Mouse (Mus musculus) hindbrain, embryonic 11.5 days (tissue): ENCODE measurements around the gene Sgpp2. TPM values are rescaled to one million over a fixed set of nuclear protein-coding genes. Genes with fewer than 3 reads are reported as not detected.
A peak's percentile ranks its signal among the peaks of the same experiment; 100 is the strongest.

Source experiments
- ATAC-seq: fragments of 200-750 bp; cut with Nextera tagmentation; 2 replicates; pipeline ENCODE4 v1.8.0; 2017; ENCODE audit warnings: mild to moderate bottlenecking, moderate TSS enrichment, moderate library complexity; ENCODE audit not compliant: low FRiP score
- DNase-seq: peaks from one replicate; pipeline ENCODE4 v3.0.0-alpha.2; 2015; ENCODE audit warnings: low spot score
- H3K27ac ChIP-seq: fragments of 300-500 bp; sonication (generic); 2 replicates; pipeline ENCODE4 v1.5.1; 2014; ENCODE audit warnings: mild to moderate bottlenecking, low read depth, low read length
- H3K27me3 ChIP-seq: fragments of 300-500 bp; sonication (generic); 2 replicates; pipeline ENCODE4 v1.6.1; 2014; ENCODE audit warnings: mild to moderate bottlenecking, low read length, moderate library complexity, mixed read lengths; ENCODE audit not compliant: control insufficient read depth, insufficient read depth
- H3K36me3 ChIP-seq: fragments of 300-500 bp; sonication (generic); 2 replicates; pipeline ENCODE4 v1.6.1; 2014; ENCODE audit warnings: mild to moderate bottlenecking, low read length, moderate library complexity, mixed read lengths; ENCODE audit not compliant: control insufficient read depth, insufficient read depth
- H3K4me1 ChIP-seq: fragments of 300-500 bp; sonication (generic); replicated peaks from 2 replicates; pipeline ENCODE4 v1.6.1; 2014; ENCODE audit warnings: low read length, mixed read lengths; ENCODE audit not compliant: control insufficient read depth, insufficient read depth
- H3K4me2 ChIP-seq: fragments of 300-500 bp; sonication (generic); replicated peaks from 2 replicates; pipeline ENCODE4 v1.6.1; 2014; ENCODE audit warnings: mild to moderate bottlenecking, low read depth, low read length
- H3K4me3 ChIP-seq: fragments of 300-500 bp; sonication (generic); 2 replicates; pipeline ENCODE4 v1.5.1; 2014; ENCODE audit warnings: low read depth, low read length
- H3K9ac ChIP-seq: fragments of 300-500 bp; sonication (generic); 2 replicates; pipeline ENCODE4 v1.6.1; 2014; ENCODE audit warnings: low read depth, low read length
- H3K9me3 ChIP-seq: fragments of 300-500 bp; sonication (generic); 2 replicates; pipeline ENCODE4 v1.6.1; 2016; ENCODE audit warnings: low read length; ENCODE audit not compliant: control insufficient read depth
- WGBS: fragments of 180-500 bp; shearing (Covaris S2); extraction: QIAGEN DNeasy Blood & Tissue Kit; methylation state at CpG from one replicate; pipeline ENCODE4 v1.1.7; 2014; 5-methylcytosine and 5-hydroxymethylcytosine counted together
- polyA plus RNA-seq: library from polyadenylated mRNA; unstranded; fragments of >200 nt; fragmentation: Nextera tagmentation; extraction: Ambion mirVana; gene quantifications from 2 replicates; pipeline ENCODE4 v1.2.1, GENCODE M21; 2014

The Sgpp2 gene
- polyA plus RNA-seq, 1 experiment from 2014 or later, result 1.6 TPM

- H3K27me3 ChIP-seq, result no peaks in the 10 kb centered on the region
- no peak for DNase-seq
- WGBS, result 90% methylated on average over 8 of the region's 8 CpGs
- 0 out of 2 replicates have a peak, but pooled peaks cover 3% of the 10 kb centered on the region for H3K36me3 ChIP-seq
- H3K4me2 ChIP-seq, result no peak overlapping the region
- H3K9me3 ChIP-seq, result no peaks in the 10 kb centered on the region
- H3K4me1 ChIP-seq, result no peaks in the 10 kb centered on the region
- no peak for ATAC-seq
- H3K9ac ChIP-seq, result no peak overlapping the region
- H3K4me3 ChIP-seq, result no peak overlapping the region
- no peak overlapping the region for H3K27ac ChIP-seq
Measured at GRCm38 (mm10) chr1:78440716-78441115, 130.6 kb downstream of the Sgpp2 start.

GRCm38 (mm10) chr1:78443056-78443455 lies 132.9 kb downstream of the Sgpp2 start:
- Histone ChIP-seq H3K4me3 (no peak overlapping the region), H3K4me2 (no peak overlapping the region), H3K27ac (no peak overlapping the region), H3K27me3 (no peaks in the 10 kb centered on the region), H3K9ac (no peak overlapping the region), H3K4me1 (no peaks in the 10 kb centered on the region), H3K36me3 (0 out of 2 replicates have a peak, but pooled peaks cover 3% of the 10 kb centered on the region), H3K9me3 (no peaks in the 10 kb centered on the region)
- DNase-seq, result no peak
- no peak for ATAC-seq
- 95% methylated on average over 7 of the region's 7 CpGs for WGBS

- Histone ChIP-seq H3K27me3 (no peaks in the 10 kb centered on the region), H3K36me3 (0 out of 2 replicates have a peak, but pooled peaks cover 6% of the 10 kb centered on the region), H3K9me3 (no peaks in the 10 kb centered on the region), H3K9ac (no peak overlapping the region), H3K4me1 (no peaks in the 10 kb centered on the region), H3K27ac (no peak overlapping the region), H3K4me2 (no peak overlapping the region), H3K4me3 (no peak overlapping the region)
- WGBS, result 93% methylated on average over 8 of the region's 8 CpGs
- ATAC-seq (no peak), DNase-seq (no peak)
Measured at GRCm38 (mm10) chr1:78446232-78446631, 136.1 kb downstream of the Sgpp2 start.

GRCm38 (mm10) chr1:78446742-78447141 lies 136.6 kb downstream of the Sgpp2 start:
- Histone ChIP-seq H3K4me2 (no peak overlapping the region), H3K4me3 (no peak overlapping the region), H3K9ac (no peak overlapping the region), H3K4me1 (no peaks in the 10 kb centered on the region), H3K27ac (no peak overlapping the region), H3K27me3 (no peaks in the 10 kb centered on the region), H3K36me3 (0 out of 2 replicates have a peak, but pooled peaks cover 6% of the 10 kb centered on the region), H3K9me3 (no peaks in the 10 kb centered on the region)
- WGBS, result 96% methylated on average over 6 of the region's 6 CpGs
- no peak for DNase-seq
- no peak for ATAC-seq

GRCm38 (mm10) chr1:78448091-78448490 lies 137.9 kb downstream of the Sgpp2 start:
- 0 out of 2 replicates have a peak, but pooled peaks cover 3% of the 10 kb centered on the region for H3K36me3 ChIP-seq
- no peaks in the 10 kb centered on the region for H3K4me1 ChIP-seq
- no peak overlapping the region for H3K4me3 ChIP-seq
- H3K9ac ChIP-seq, result no peak overlapping the region
- no peaks in the 10 kb centered on the region for H3K27me3 ChIP-seq
- no peaks in the 10 kb centered on the region for H3K9me3 ChIP-seq
- ATAC-seq, result no peak
- H3K4me2 ChIP-seq, result no peak overlapping the region
- H3K27ac ChIP-seq, result no peak overlapping the region
- DNase-seq, result no peak
- 88% methylated on average over 1 of the region's 1 CpGs for WGBS

GRCm38 (mm10) chr1:78451070-78451854 lies 141.1 kb downstream of the Sgpp2 start:
- no peak overlapping the region for H3K4me3 ChIP-seq
- 0 out of 2 replicates have a peak, but pooled peaks cover 3% of the 10 kb centered on the region for H3K36me3 ChIP-seq
- ATAC-seq, result no peak
- no peak overlapping the region for H3K9ac ChIP-seq
- H3K4me2 ChIP-seq, result no peak overlapping the region
- DNase-seq, result no peak
- H3K27me3 ChIP-seq, result no peaks in the 10 kb centered on the region
- H3K4me1 ChIP-seq, result no peaks in the 10 kb centered on the region
- H3K27ac ChIP-seq, result no peak overlapping the region
- no peaks in the 10 kb centered on the region for H3K9me3 ChIP-seq
- 85% methylated on average over 12 of the region's 12 CpGs for whole genome bisulfite sequencing

- ATAC-seq (no peak), DNase-seq (no peak)
- Histone ChIP-seq H3K9ac (no peak overlapping the region), H3K4me2 (no peak overlapping the region), H3K4me3 (no peak overlapping the region), H3K4me1 (no peaks in the 10 kb centered on the region), H3K36me3 (0 out of 2 replicates have a peak, but pooled peaks cover 3% of the 10 kb centered on the region), H3K27ac (no peak overlapping the region), H3K27me3 (no peaks in the 10 kb centered on the region), H3K9me3 (no peaks in the 10 kb centered on the region)
- WGBS, result 89% methylated on average over 6 of the region's 6 CpGs
Measured at GRCm38 (mm10) chr1:78452544-78452943, 142.4 kb downstream of the Sgpp2 start.

GRCm38 (mm10) chr1:78453886-78454285 lies 143.7 kb downstream of the Sgpp2 start:
- no peak overlapping the region for H3K4me3 ChIP-seq
- no peaks in the 10 kb centered on the region for H3K27me3 ChIP-seq
- H3K27ac ChIP-seq, result no peak overlapping the region
- no peak overlapping the region for H3K9ac ChIP-seq
- no peak for DNase-seq
- H3K9me3 ChIP-seq, result no peaks in the 10 kb centered on the region
- 0 out of 2 replicates have a peak, but pooled peaks cover 3% of the 10 kb centered on the region for H3K36me3 ChIP-seq
- 93% methylated on average over 8 of the region's 8 CpGs for WGBS
- H3K4me2 ChIP-seq, result no peak overlapping the region
- no peak for ATAC-seq
- no peaks in the 10 kb centered on the region for H3K4me1 ChIP-seq

- Histone ChIP-seq H3K4me3 (no peak overlapping the region), H3K9me3 (no peaks in the 10 kb centered on the region), H3K4me1 (no peaks in the 10 kb centered on the region), H3K36me3 (0 out of 2 replicates have a peak, but pooled peaks cover 3% of the 10 kb centered on the region), H3K4me2 (no peak overlapping the region), H3K9ac (no peak overlapping the region), H3K27ac (no peak overlapping the region), H3K27me3 (no peaks in the 10 kb centered on the region)
- ATAC-seq (no peak), DNase-seq (peak; percentile 76)
- 38% methylated on average over 7 of the region's 7 CpGs for WGBS
Measured at GRCm38 (mm10) chr1:78454659-78455058, 144.5 kb downstream of the Sgpp2 start.
